Mouse (Mus musculus) embryonic facial prominence, embryonic 11.5 days (tissue): ENCODE results near the gene Gm9999. TPM values are rescaled to one million over a fixed set of nuclear protein-coding genes. Genes with fewer than 3 reads are reported as not detected.

Experiments
- ATAC-seq: fragments of 200-750 bp; cut with Nextera tagmentation; replicated peaks from 2 replicates; pipeline ENCODE4 v1.8.0; 2017; ENCODE audit warnings: low read depth; ENCODE audit not compliant: insufficient number of reproducible peaks, low FRiP score, low TSS enrichment
- DNase-seq: peaks from one replicate; pipeline ENCODE4 v3.0.0-alpha.2; 2015; ENCODE audit warnings: low spot score
- H3K27ac ChIP-seq: fragments of 300-500 bp; sonication (generic); replicated peaks from 2 replicates; pipeline ENCODE4 v1.5.1; 2014; ENCODE audit warnings: mild to moderate bottlenecking, low read depth, low read length, control low read depth
- H3K27me3 ChIP-seq: fragments of 300-500 bp; sonication (generic); 2 replicates; pipeline ENCODE4 v1.6.1; 2014; ENCODE audit warnings: mild to moderate bottlenecking, low read length, moderate library complexity, mixed read lengths; ENCODE audit not compliant: control insufficient read depth, insufficient read depth
- H3K36me3 ChIP-seq: fragments of 300-500 bp; sonication (generic); replicated peaks from 2 replicates; pipeline ENCODE4 v1.6.1; 2014; ENCODE audit warnings: low read depth, mild to moderate bottlenecking, low read length, moderate library complexity, mixed read lengths; ENCODE audit not compliant: control insufficient read depth, insufficient read depth
- H3K4me1 ChIP-seq: fragments of 300-500 bp; sonication (generic); 2 replicates; pipeline ENCODE4 v1.6.1; 2014; ENCODE audit warnings: low read length, mixed read lengths; ENCODE audit not compliant: control insufficient read depth, insufficient read depth
- H3K4me2 ChIP-seq: fragments of 300-500 bp; sonication (generic); 2 replicates; pipeline ENCODE4 v1.6.1; 2014; ENCODE audit warnings: low read depth, mild to moderate bottlenecking, control low read depth, low read length, moderate library complexity
- H3K4me3 ChIP-seq: fragments of 300-500 bp; sonication (generic); 2 replicates; pipeline ENCODE4 v1.5.1; 2014; ENCODE audit warnings: low read depth, low read length, control low read depth
- H3K9ac ChIP-seq: fragments of 300-500 bp; sonication (generic); replicated peaks from 2 replicates; pipeline ENCODE4 v1.6.1; 2014; ENCODE audit warnings: mild to moderate bottlenecking, control low read depth, low read length
- H3K9me3 ChIP-seq: fragments of 300-500 bp; sonication (generic); replicated peaks from 2 replicates; pipeline ENCODE4 v1.6.1; 2016; ENCODE audit warnings: mild to moderate bottlenecking, low read length, inconsistent platforms, mixed read lengths; ENCODE audit not compliant: control insufficient read depth
- WGBS: fragments of 180-500 bp; shearing (Covaris S2); extraction: QIAGEN DNeasy Blood & Tissue Kit; methylation state at CpG from one replicate; pipeline ENCODE4 v1.1.7; 2014; 5-methylcytosine and 5-hydroxymethylcytosine counted together
- polyA plus RNA-seq: library from polyadenylated mRNA; unstranded; fragments of >200 nt; fragmentation: Nextera tagmentation; extraction: Ambion mirVana; gene quantifications from 2 replicates; pipeline ENCODE4 v1.2.1, GENCODE M21; 2014

Gm9999 gene
- polyA plus RNA-seq, 1 experiment from 2014 or later, result not detected

GRCm38 (mm10) chr7:47001125-47001899 is 17.9 kb downstream of the Gm9999 start:
- 79% methylated on average over 5 of the region's 5 CpGs for WGBS
- no peak overlapping the region for H3K27ac ChIP-seq
- H3K4me1 ChIP-seq, result no peaks in the 10 kb centered on the region
- ATAC-seq, result no peak
- H3K4me3 ChIP-seq, result no peak overlapping the region
- no peaks in the 10 kb centered on the region for H3K9me3 ChIP-seq
- no peaks in the 10 kb centered on the region; the same call in 1 of the 2 replicates for H3K36me3 ChIP-seq
- no peak overlapping the region for H3K4me2 ChIP-seq
- H3K9ac ChIP-seq, result no peak overlapping the region
- DNase-seq, result no peak
- no peaks in the 10 kb centered on the region for H3K27me3 ChIP-seq

- WGBS, result 55% methylated on average over 4 of the region's 4 CpGs
- no peak overlapping the region for H3K9ac ChIP-seq
- no peak overlapping the region for H3K4me2 ChIP-seq
- H3K36me3 ChIP-seq, result no peaks in the 10 kb centered on the region; the same call in 1 of the 2 replicates
- ATAC-seq (no peak), DNase-seq (no peak)
- no peaks in the 10 kb centered on the region for H3K4me1 ChIP-seq
- no peak overlapping the region for H3K27ac ChIP-seq
- H3K27me3 ChIP-seq, result no peaks in the 10 kb centered on the region
- no peaks in the 10 kb centered on the region for H3K9me3 ChIP-seq
- no peak overlapping the region for H3K4me3 ChIP-seq
These were observed 18.5 kb downstream of the Gm9999 start for GRCm38 (mm10) chr7:47001900-47002275.

- 37% methylated on average over 3 of the region's 3 CpGs for WGBS
- no peak for DNase-seq
- H3K27ac ChIP-seq, result no peak overlapping the region
- ATAC-seq, result no peak
- H3K27me3 ChIP-seq, result no peaks in the 10 kb centered on the region
- no peak overlapping the region for H3K4me3 ChIP-seq
- no peaks in the 10 kb centered on the region for H3K9me3 ChIP-seq
- H3K36me3 ChIP-seq, result no peaks in the 10 kb centered on the region
- no peak overlapping the region for H3K9ac ChIP-seq
- H3K4me1 ChIP-seq, result no peaks in the 10 kb centered on the region
- H3K4me2 ChIP-seq, result no peak overlapping the region
These were observed 20.2 kb downstream of the Gm9999 start for GRCm38 (mm10) chr7:47003411-47004115.

- Histone ChIP-seq H3K4me1 (no peaks in the 10 kb centered on the region), H3K9me3 (no peaks in the 10 kb centered on the region), H3K4me3 (peak overlapping the region; percentile 78), H3K4me2 (peak overlapping the region; percentile 79), H3K36me3 (no peaks in the 10 kb centered on the region), H3K9ac (peak overlapping the region; percentile 72), H3K27me3 (no peaks in the 10 kb centered on the region), H3K27ac (0 out of 2 replicates have a peak overlapping the region, but pooled peaks have one; percentile 35)
- no peak for DNase-seq
- 19% methylated on average over 21 of the region's 21 CpGs for WGBS
- no peak for ATAC-seq
These were observed 23.9 kb downstream of the Gm9999 start for GRCm38 (mm10) chr7:47007109-47007780.

- DNase-seq (peak; percentile 75), ATAC-seq (peak; percentile 60)
- no peaks in the 10 kb centered on the region for H3K36me3 ChIP-seq
- H3K27me3 ChIP-seq, result no peaks in the 10 kb centered on the region
- H3K4me3 ChIP-seq, result peak overlapping the region; percentile 78
- H3K27ac ChIP-seq, result 0 out of 2 replicates have a peak overlapping the region, but pooled peaks have one; percentile 35
- peak overlapping the region; percentile 72 for H3K9ac ChIP-seq
- H3K4me2 ChIP-seq, result peak overlapping the region; percentile 79
- no peaks in the 10 kb centered on the region for H3K4me1 ChIP-seq
- WGBS, result 0% methylated on average over 25 of the region's 25 CpGs
- no peaks in the 10 kb centered on the region for H3K9me3 ChIP-seq
These were observed 24.4 kb downstream of the Gm9999 start for GRCm38 (mm10) chr7:47007818-47008167.

GRCm38 (mm10) chr7:47008168-47008993 is 25.0 kb downstream of the Gm9999 start, which contains the start of gene Spty2d1:
TSS of gene Spty2d1 (minus strand) at chr7:47008411.
- DNase-seq, result peak; percentile 98
- peak within 1 kb of the TSS; percentile 35; the same call in 1 of the 2 replicates for H3K27ac ChIP-seq
- peak within 1 kb of the TSS; percentile 79 for H3K4me2 ChIP-seq
- peak within 1 kb of the TSS; percentile 78 for H3K4me3 ChIP-seq
- 1% methylated on average over 52 of the region's 57 CpGs for WGBS
- H3K4me1 ChIP-seq, result no peaks in the 10 kb centered on the region
- no peaks in the 10 kb centered on the region for H3K36me3 ChIP-seq
- peak; percentile 96 for ATAC-seq
- H3K9me3 ChIP-seq, result no peaks in the 10 kb centered on the region
- H3K27me3 ChIP-seq, result no peaks in the 10 kb centered on the region
- H3K9ac ChIP-seq, result peak within 1 kb of the TSS; percentile 72

- no peaks in the 10 kb centered on the region for H3K27me3 ChIP-seq
- H3K4me3 ChIP-seq, result no peak overlapping the region
- ATAC-seq (no peak), DNase-seq (no peak)
- H3K36me3 ChIP-seq, result no peaks in the 10 kb centered on the region
- H3K9me3 ChIP-seq, result no peaks in the 10 kb centered on the region
- WGBS, result 47% methylated on average over 9 of the region's 9 CpGs
- H3K4me2 ChIP-seq, result no peak overlapping the region
- H3K4me1 ChIP-seq, result peaks cover 3% of the 10 kb centered on the region; the same call in 1 of the 2 replicates
- H3K9ac ChIP-seq, result no peak overlapping the region
- no peak overlapping the region for H3K27ac ChIP-seq
These were observed 29.9 kb downstream of the Gm9999 start for GRCm38 (mm10) chr7:47013131-47013767.
